Comparison of ENCODE assay signal across 11 mouse cellular contexts in genomic region chr2:120098781-120099202, GRCm38 (mm10). TPM values are rescaled to one million over a fixed set of nuclear protein-coding genes. Genes with fewer than 3 reads are reported as not detected.
DNase-seq lines count a peak whose midpoint lies in the region; ATAC-seq and TF ChIP-seq lines count a peak whose summit lies in the region.
"Had no signal": no experiment of that assay in that cellular context is flagged by ENCODE, and none has a peak within 500 bp of the region (broad histone marks: within the 10 kb centered on the region; RNA-seq: fewer than 3 reads in every experiment).

No protein-coding gene starts in this region.

- TF ChIP-seq CTCF in layer of hippocampus, adult 2 months (conservative IDR thresholded peaks at IDR 0.05) = no peak

- DNase-seq in layer of hippocampus, adult 2 months (ENCODE audit: low spot score in 2 of 2) = no peak
- DNase-seq in layer of hippocampus, postnatal 14 days (ENCODE audit: low spot score in 2 of 2) = no peak
- DNase-seq in retina, postnatal 1 day = peak; percentile 11
- no peak for DNase-seq in left cerebral cortex, adult 11 months (ENCODE audit: low spot score)
- no peak for DNase-seq in frontal cortex, postnatal 14 days (ENCODE audit: low spot score in 2 of 2)
- DNase-seq: cerebellum, postnatal 14 days; layer of hippocampus, adult 9-11 months had no signal

- ATAC-seq in heart, embryonic 12.5 days (ENCODE audit: insufficient number of reproducible peaks, low FRiP score) = peak; percentile 81
- ATAC-seq: midbrain, embryonic 15.5 days had no signal

- H3K4me1 ChIP-seq in brown adipose tissue, adult 24 weeks (ENCODE audit: control insufficient read depth, insufficient read depth, insufficient read length, low read length) = no peaks in the 10 kb centered on the region; the same call in 1 of the 2 replicates
- peaks cover 67% of the 10 kb centered on the region for H3K4me1 ChIP-seq in heart, embryonic 12.5 days (replicated peaks)
- H3K4me1 ChIP-seq: midbrain, embryonic 15.5 days had no signal

- H3K9ac ChIP-seq in heart, embryonic 12.5 days = peak overlapping the region; percentile 46; the same call in 1 of the 2 replicates
- H3K9ac ChIP-seq: midbrain, embryonic 15.5 days had no signal

- peak overlapping the region; percentile 18; the same call in 1 of the 2 replicates for H3K27ac ChIP-seq in layer of hippocampus, adult 2 months
- peak overlapping the region; percentile 50 for H3K27ac ChIP-seq in brown adipose tissue, adult 24 weeks (replicated peaks; ENCODE audit: low read depth, low read length)
- H3K27ac ChIP-seq in heart, embryonic 12.5 days (ENCODE audit: poor library complexity, severe bottlenecking) = peak overlapping the region; percentile 95
- H3K27ac ChIP-seq: forebrain, embryonic 10.5 days; midbrain, embryonic 15.5 days had no signal

- 20% methylated on average over 8 of the region's 8 CpGs for WGBS in heart, embryonic 12.5 days

- peak overlapping the region; percentile 34 for H3K4me2 ChIP-seq in heart, embryonic 12.5 days
- H3K4me2 ChIP-seq: midbrain, embryonic 15.5 days had no signal

- H3K9me3 ChIP-seq in heart, embryonic 12.5 days (replicated peaks) = no peaks in the 10 kb centered on the region
- H3K9me3 ChIP-seq: forebrain, embryonic 10.5 days; midbrain, embryonic 15.5 days had no signal

- no peaks in the 10 kb centered on the region for H3K27me3 ChIP-seq in heart, embryonic 12.5 days (replicated peaks)
- H3K27me3 ChIP-seq: midbrain, embryonic 15.5 days had no signal

- peaks cover 49% of the 10 kb centered on the region for H3K36me3 ChIP-seq in heart, embryonic 12.5 days
- H3K36me3 ChIP-seq: midbrain, embryonic 15.5 days had no signal

- H3K4me3 ChIP-seq in layer of hippocampus, adult 2 months = no peak overlapping the region
- H3K4me3 ChIP-seq in brown adipose tissue, adult 24 weeks (ENCODE audit: insufficient read depth, low read depth, low read length) = no peak overlapping the region
- no peak overlapping the region for H3K4me3 ChIP-seq in heart, embryonic 12.5 days
- H3K4me3 ChIP-seq: forebrain, embryonic 10.5 days; midbrain, embryonic 15.5 days had no signal

RNA-seq across cellular contexts. Expression of gene Ehd4, which starts 55.6 kb away (rescaled TPM):
- total RNA-seq in layer of hippocampus, adult 2 months (2021) = 1 to 10 TPM; 5.4 to 7.6 TPM
- 1 to 10 TPM; 9.7 to 9.8 TPM for total RNA-seq in layer of hippocampus, postnatal 14 days (2021)
- polyA plus RNA-seq in brown adipose tissue, adult 24 weeks (2012; ENCODE audit: insufficient read depth, insufficient read length, missing spikeins) = 10.6 and 11.7 TPM in 2 replicates
- 159 and 186 TPM in 2 replicates for polyA plus RNA-seq in heart, embryonic 12.5 days (2016; fragmentation: Nextera tagmentation; extraction: Ambion mirVana)

Comparison
In these comparisons a context has a peak if more than half of its experiments do, and no peak if none do; other contexts are left out.
1. H3K27ac ChIP-seq: peak in every context shown above with its lines; median percentile 95 in heart, embryonic 12.5 days; 50 in brown adipose tissue, adult 24 weeks; 18 in layer of hippocampus, adult 2 months.